Mouse (Mus musculus): ENCODE measurements at regions not wholly inside any gene's neighbourhood (a gene's known extent, or its start where the extent isn't known, plus 50 kb on each side); places are given as distances from the start of the nearest gene placed in this dataset.
"Not testable (repeated sequence)": the region's sequence is repeated elsewhere in the genome, so short reads cannot be mapped to it uniquely, and the experiment has no call there.

DNA sequence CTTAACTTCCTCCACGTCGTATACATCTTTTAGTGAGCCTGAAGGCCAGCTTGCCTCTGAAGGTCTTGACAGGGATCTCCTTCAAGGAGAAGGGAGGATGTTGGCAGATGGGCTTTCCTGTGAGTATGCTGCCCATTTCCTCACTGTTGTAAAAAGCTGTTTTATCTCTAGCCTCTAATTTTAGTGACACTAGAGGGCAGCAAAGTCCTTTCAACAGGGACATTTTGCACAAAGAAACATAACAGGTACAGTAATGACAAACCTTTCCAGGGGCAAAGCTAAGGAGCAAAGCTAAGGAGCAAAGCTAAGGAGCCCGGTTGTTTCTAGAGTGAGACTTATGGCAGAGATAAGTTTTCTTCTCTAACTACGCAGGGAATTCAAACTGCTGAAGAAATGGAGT, 59.0 kb upstream of the Kbtbd8 start:
- DNase-seq (ENCODE audit: low read depth) = peak; percentile 29

DNA sequence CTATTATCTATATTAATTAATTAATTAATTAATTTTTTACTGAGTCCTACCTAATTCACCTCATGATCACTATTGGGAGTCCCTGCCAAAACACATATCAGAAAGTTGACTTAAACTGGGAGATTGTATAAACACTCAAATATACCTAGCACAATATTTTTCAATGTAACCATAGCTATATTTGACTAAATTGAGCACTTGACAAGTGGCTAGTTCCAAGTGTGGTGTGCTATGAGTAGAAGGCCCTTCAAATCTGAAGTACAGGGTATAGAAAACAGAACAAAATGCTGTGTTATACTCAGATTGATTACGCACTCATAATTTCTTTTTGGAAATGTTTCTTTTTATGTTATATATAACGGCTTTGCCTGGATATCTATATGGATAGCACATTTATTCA, 60.8 kb upstream of the Kbtbd8 start:
- DNase-seq (ENCODE audit: low read depth) = no peak

DNA sequence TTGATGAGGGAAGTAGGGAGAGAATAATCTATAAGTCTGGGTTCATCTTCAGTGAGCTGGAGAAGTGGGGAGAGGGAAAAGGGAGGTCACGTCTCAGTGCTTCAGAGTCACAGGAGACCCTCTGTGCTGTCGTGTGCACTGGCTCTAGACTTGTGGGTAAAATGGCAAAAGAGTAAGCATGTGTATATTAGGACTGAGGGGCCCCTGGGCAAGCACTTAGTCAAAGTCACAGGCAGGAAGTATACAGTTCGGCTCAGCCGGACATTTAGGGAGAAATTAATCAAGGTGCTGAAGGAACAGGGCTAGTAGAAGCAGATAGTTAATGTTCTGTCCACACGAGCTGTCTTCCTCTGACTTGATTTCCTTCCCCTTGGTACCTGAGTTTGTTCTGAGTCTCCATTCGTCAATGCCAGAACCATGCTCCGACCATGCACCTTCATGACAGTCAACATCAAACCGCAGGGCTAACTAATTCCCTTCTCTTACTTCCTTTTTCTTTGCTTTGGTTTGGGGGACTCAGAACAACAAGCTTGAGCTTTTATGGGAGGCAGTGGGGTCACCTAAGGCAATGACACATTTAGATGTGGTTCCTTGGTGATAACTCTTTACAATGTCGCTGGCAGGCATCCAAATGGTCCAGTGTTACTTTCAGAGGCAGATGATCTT, 63.2 kb upstream of the Kbtbd8 start:
- no peak for DNase-seq (ENCODE audit: low read depth)

DNA sequence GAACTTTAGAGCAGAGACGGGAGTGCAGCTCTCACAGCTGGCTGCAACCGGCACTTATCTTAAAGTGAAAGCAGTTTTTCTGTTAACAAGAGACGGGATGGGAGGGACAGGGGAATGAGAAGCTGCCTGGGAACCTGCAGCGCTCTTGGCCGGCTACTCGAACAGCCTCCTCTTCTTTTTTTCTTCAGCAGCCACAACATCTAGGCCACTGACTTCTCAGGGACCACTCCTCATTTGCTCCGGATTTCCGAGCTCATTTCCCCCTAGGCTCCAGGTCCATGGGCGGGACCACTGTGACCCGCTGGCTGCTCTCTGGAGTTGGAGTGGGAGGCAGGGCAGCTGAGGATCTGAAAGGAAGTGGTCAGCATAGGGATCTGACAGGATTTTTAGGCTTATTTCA, 75.7 kb upstream of the Kbtbd8 start:
- not testable (repeated sequence) for DNase-seq (ENCODE audit: low read depth)

DNA sequence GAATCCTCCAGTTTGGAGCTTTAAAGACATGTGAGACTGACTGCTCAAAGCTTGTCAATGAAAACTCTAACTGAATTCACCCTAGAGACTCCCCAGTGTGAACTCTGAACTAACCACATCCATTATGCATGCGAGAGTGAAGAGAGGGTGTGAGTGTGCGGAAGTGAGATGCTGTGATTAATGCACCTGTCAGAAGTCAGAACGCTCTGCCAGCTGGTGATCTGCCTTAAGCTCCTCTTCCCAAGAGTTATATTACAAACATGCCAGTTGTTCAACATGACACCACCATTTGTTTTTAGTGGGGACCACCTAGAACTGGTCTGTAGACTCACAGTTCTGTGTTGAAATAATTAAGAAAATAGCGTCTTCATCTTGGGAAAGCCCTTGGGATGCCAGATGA, 92.8 kb upstream of the Kbtbd8 start:
- no peak for DNase-seq (ENCODE audit: low read depth)

DNA sequence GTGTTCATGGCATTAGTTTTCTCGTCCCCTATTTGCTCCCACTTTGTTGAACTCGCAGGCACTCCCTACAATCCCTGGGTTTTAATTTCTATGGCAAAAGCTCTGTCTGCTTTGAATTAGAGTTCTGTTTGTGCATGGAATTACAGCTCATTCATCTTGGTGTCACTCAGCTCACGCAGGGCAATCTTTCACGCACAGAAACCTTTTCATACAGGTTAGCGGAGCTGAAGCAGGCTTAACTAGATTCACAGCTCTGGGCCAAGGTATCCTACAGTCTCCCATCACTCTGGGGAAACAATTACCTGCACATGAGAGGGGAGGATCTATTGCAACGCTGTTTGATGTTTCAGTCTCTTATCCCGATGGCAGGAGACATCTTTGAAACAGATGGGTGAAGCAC, 95.3 kb upstream of the Kbtbd8 start:
- DNase-seq (ENCODE audit: low read depth) = no peak

DNA sequence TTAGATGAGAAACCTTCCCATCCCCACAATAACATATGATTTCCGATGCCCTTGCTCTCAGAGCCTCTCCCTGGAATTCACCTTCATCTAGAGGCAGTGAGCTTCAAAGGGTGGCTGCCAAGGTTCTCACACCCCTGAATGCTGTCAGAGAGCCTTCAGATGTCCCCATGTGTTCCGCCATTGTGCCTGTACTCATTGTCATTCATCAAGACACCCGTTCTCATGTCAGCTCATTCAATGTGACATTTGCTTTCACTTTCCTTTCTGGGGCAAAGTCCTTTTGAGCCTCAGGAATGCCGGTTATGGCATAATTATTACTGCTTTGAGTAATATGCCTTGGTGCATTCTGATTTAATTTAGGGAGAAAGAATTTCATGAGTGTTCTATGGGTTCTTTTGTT, 99.1 kb upstream of the Kbtbd8 start:
- DNase-seq (ENCODE audit: low read depth) = peak; percentile 2

DNA sequence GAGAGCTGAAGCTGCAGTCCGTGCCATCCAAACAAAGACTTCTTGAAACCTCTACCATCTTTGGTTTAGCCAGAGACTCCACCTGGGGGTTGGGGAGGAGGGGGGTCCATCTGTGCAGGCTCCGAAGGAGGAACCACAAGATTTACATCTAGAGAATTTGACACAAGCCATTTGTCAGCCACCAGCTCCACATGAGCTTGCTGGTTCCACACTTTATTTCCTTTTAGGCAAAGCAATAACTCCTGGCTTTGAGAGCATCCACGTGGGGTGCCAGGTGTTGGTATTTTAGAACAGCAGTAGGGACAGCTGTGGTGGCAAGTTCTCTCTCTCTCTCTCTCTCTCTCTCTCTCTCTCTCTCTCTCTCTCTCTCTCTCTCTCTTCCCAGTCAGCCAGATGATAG, 99.6 kb upstream of the Kbtbd8 start:
- DNase-seq (ENCODE audit: low read depth) = no peak

DNA sequence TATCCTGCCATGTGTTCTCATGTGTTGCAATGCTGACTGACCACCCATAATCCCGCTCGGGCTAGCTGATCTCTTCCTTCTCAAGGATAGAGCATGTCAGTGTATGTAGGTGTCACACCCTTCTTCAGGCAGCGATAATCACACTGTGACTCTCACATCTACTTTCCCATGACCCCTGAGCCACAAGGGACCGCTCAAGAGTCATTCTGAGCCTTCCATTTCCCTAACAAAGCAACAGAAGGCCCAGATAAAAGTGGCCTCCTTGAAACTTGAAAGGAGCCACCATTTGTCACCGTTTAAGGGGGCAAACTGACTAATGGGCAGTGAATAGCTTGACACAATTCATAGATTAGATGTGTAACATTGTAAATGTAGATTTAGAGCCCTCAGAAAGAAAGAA, 103.9 kb upstream of the Kbtbd8 start:
- no peak for DNase-seq (ENCODE audit: low read depth)

DNA sequence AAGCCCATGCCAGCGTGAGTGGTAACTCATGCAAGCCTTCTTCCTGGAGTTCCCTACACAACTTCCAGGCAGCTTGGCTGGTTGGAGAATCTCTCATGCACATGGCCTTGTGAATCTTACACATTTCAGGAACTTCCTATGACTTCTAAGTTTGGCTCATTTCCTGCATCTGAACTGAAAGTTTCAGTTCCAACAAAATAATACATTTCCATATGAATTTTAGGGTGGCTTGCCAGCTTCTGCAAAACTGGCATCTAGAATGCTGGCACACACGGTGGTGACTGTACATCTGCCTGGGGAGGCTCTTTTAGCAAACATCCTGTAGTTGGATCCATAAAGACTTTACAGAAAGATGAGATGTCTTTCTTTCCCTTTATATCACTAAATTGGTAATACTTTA, 110.6 kb upstream of the Kbtbd8 start:
- DNase-seq (ENCODE audit: low read depth) = no peak

DNA sequence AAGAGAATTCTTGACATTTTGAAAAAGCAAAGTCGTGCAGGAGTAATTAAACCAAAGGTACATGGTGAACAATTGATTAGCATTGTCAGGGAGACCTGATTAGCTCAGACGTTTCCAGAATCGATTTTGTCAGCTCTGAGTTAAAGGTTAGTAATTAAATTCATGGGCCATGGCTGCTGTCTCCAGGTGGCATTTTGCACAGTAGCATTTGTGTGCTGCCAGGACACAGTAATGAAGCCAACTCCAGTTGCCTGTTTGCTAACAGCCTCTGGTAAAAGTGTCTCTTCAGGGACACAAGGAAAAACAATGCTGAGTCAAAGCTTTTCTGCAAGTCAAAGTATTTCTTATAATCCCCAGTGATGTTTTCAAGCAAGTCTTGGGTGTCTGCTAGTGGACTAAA, 113.3 kb upstream of the Kbtbd8 start:
- DNase-seq (ENCODE audit: low read depth) = no peak

DNA sequence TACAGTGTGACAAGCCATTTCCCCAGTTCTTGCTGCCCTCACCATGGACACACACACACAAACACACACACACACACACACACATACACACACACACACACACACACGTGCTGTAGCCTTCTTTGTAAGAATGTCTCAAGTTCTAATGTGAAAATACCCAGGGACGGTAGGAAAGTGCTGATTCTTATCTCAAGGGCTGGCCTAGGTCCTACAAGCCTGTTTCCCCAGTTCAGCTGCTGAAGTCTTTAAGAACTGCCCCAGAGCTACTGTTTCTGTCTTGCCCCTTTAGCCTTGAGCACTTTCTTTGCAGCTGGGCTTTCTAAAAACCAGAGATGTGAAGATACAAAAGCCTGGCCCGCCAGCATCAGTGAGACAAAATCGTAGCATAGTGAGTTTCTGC, 117.5 kb upstream of the Kbtbd8 start:
- DNase-seq (ENCODE audit: low read depth) = no peak

DNA sequence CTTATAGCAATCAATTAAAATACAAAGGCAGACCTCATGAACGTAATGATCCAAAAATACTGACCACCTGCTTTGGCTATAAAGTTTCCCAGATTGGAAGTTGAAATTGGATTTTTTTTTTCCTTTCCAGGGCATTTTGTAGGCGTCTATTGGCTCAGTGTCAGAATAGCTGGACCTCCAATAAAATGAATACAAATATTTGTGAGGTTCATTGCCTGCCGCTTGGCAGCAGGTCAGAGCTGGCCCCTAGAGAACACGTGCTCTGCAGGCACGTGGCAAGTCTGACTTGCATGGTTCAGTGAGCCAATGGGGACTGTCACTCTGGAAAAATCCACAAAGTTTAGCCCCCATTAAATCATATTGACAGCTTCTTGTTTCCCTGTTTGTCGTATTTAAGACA, 118.0 kb upstream of the Kbtbd8 start:
- no peak for DNase-seq (ENCODE audit: low read depth)

DNA sequence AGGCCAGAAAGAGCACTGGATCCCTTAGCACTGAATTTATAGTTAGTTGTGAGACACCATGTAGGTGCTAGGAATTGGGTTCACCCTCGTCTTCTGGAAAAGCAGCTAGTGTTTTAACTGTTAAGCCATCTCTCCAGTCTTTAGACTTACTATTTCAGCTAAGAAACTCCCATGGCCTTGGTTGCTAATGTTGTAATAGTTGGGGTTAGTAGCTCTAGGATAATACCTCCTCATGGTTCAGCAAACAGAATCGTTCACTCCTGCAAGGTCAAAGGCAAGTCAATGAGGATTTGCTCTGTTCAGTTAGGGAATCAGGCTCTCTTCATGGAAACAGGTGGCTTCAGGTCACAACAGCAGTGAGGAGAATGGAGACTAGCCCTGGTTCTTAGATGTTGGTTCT, 118.7 kb upstream of the Kbtbd8 start:
- DNase-seq (ENCODE audit: low read depth) = no peak

DNA sequence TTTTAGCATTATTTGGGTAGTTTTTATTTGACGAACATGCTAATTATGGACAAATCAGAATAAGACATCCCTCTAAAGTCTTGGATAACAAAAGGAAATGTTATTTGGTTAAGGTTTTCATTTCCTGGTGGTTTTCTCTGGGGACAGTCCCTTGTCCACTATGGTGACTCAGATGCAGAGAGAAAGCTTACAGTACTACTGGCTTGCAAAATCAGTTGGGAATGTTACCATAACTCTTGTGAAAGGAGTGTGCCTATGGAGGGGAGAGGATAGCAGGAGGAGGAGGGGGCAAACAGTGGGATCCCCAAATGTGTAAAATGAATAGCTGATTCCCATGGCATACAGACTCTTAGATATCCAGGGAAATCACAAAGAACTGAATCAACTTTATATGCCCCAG, 122.7 kb upstream of the Kbtbd8 start:
- DNase-seq (ENCODE audit: low read depth) = no peak

DNA sequence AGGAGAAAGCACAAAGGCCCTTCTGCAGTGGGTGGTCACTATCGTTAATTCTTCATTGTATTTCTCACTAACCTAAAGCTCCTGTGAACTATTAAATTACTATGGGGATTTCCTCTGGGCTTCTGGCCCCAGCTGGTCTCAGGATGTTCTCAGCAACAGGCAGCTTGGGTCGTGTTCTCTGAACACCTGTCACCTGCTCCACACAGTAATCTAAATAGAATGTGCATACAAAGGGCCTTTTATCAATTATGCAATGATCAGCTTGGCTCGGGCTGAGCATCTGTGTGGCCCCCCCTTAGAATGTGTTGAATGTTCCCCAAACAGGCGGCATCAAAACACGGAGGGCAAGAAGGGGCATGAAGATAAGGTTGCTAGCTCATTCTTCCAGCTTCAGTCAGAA, 129.6 kb upstream of the Kbtbd8 start:
- no peak for DNase-seq (ENCODE audit: low read depth)

DNA sequence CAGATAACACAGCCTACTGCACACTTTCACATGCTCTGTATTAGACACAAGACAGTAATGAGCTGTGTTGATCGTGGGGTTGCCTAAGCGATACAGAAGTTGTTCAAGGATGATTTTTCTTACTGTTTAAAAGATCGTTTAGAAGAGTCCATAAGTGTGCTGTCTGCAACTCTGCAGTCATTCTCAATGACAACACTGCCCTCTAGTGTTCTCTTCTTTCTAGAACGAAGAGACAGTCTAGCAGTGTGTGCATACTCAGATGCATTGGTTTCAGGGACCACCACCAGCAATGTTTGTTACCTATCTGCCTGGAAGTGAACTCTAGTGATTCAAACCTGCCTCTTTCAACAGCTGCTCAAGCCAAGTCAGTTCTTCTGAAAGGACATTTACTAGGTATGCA, 130.7 kb upstream of the Kbtbd8 start:
- DNase-seq (ENCODE audit: low read depth) = peak; percentile 75

DNA sequence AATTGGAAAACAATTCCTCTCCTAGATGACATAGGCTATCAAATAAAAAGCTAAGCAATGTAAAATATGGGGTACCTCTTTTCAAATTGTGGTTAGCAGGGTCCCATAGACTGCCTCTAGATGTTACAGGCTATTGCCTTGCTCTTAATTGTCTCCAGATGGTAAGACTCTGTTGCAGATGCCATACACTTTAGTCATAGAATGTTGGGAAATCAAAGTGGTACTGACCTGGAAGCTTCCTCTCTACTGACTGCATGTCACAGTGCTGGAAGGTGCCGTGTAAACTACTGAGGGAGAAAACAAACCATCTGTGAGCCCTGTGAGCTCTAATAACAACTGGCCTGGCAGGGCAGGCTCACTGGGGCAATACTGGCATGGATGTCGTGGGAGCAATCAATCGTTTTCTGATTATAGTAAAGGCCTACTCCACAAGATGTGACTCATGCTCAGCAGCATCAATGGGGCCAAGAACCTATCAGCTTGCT, 132.6 kb upstream of the Kbtbd8 start:
- no peak for DNase-seq (ENCODE audit: low read depth)

DNA sequence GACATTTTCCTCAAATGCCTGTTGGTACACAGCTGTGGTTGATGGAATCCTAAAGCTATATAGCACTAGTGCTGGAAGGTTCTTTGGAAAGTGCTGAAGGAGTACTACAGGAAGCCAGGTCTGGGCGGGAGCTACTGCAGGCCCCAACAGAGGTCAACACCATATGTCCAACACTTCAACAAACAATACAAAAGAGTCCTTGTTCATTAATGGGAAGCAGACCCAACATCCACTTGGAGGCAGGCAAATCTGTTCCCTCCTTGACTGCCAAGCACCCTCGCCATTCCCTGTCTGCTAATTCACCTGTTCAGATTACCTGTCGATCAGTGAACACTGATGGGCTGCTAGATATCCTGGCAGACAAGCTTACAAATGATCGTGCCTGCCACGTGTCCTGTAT, 148.4 kb upstream of the Kbtbd8 start:
- no peak for DNase-seq (ENCODE audit: low read depth)

DNA sequence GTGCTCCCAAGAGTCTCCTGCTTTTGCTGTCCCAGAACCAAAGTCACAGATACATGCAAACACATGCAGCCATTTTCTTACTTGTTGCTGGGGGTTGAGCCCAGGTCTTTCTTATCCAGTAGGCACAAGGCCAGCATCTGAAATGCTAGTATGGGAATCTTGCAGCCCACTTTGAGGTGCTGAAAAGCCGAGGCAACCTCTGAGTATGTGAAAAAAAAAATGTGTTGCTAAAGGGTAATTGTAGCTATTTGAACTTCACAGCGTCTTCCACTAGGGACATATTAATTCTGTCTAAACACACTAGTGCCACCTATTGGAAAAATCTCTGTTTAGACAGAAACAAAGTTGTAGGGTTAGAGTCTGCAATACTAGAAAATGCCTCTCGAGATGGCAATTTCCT, 150.1 kb upstream of the Kbtbd8 start:
- peak; percentile 65 for DNase-seq (ENCODE audit: low read depth)

DNA sequence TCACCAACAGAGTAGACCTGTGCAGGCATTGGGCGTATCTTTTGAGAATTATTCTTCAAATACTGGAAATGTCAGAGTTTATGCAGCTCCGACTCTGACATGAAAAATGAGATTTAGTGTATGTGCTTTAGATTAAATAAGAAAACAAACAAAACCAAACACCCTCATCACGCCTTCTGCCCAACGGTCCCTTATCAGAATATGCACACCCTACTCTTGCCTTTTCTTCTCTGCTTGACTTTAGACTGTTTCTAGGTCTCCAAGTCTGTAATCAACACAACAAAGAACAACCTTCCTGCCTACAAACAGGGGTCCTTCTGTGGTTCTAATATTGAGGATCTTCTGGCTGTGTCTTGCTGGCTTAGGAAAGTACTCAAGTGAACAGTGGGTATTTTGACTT, 153.8 kb upstream of the Kbtbd8 start:
- DNase-seq (ENCODE audit: low read depth) = no peak

DNA sequence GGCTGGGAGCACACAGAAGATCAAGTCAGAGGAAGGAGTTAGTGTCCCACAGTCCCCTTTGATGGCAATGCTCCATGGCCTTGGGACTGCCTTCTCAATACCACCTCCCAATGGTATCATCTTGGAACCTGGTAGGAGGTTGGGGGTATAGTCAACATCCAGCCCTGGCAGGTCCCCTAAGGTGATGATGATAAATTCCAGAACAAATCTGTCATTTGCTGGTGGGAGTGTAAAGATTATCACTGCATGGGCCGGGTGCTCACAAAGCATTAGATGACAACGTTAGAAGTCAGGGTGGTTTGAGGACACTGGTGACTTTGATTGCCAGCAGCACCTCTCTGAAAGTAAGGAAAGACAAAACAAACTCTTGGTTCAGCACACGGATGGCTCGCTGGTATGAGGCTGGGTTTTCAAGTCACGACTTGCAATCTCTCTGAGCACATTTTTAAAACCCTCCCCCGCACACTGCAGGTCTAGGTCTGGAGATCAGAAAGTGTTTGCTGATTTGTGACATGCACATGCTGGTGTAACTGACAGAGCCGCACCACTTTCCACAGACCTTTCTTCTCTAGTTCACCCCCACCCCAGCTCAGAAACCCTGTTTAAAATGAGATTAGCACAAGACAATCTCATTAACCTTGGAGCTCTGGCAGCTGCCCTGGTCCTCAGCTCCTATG, 154.5 kb upstream of the Kbtbd8 start:
- DNase-seq (ENCODE audit: low read depth) = no peak

DNA sequence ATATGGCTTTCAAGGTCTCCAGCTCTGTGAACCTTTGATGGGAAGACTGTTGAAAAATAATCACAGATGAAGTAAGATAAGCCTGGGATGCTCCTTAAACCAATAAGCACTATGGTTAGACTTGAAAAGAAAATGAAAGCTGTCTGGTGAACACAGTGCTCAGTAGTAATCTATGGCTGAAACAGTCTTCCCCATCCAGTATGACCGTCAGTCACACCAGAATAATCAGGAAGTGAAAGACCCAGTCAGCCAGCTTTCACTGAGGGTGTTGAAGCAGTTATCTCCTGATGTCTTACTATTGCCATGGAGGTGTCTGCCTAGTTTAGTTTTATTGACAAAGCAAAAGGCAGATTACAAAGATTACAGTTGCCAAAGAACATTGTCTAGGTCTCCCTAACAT, 155.2 kb upstream of the Kbtbd8 start:
- DNase-seq (ENCODE audit: low read depth) = no peak

DNA sequence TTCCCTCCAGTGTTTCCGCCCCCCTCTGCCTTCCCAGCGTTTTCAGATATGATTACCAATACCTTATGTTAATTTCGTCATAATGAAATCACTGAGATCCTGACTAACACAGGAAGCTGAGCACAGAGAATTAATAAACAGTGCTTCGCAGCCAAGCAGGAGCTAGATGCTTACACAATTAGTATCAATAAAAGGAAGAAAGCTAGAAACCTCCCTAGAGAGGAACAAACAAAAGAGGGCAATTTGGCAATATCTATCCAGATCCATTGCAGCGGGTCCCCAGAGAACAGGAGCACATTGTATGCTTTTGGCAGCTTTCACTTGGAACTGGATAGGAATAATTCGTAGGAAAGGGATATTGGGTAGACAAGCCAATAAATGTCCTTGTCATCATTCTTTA, 159.1 kb upstream of the Kbtbd8 start:
- no peak for DNase-seq (ENCODE audit: low read depth)
